Mouse (Mus musculus) erythroblast, embryonic 14.5 days (primary cell): ENCODE results near the gene Pacrg.

ENCODE experiments used
- GATA1 ChIP-seq: IDR thresholded peaks from 2 replicates; pipeline ENCODE4 v1.6.1; 2012; ENCODE audit warnings: low read length, inconsistent platforms, mixed read lengths
- TAL1 ChIP-seq: IDR thresholded peaks from 3 replicates; pipeline ENCODE4 v1.6.1; 2012; ENCODE audit warnings: low read length, inconsistent platforms, mixed read lengths

DNA sequence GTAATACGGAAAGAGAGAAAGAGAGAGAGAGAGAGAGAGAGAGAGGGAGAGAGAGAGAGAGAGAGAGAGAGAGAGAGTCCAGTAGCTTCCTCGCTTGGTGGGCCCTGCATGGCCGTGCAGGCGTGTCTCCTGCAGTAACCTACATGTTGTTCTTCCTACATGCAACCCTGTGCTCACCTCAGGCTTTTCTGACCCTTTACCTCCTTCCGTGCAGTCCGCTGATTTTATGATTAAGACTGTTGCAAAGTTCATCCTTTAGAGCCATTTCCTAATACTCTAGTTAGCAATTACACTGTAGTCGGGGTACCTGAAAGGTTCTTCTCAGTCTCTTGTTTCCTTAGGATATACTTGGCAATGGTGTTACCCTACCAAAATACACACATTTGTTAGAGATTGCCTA lies 196.5 kb downstream of the Pacrg start:
- no peak for TF ChIP-seq GATA1
- TF ChIP-seq TAL1 = no peak
